Mouse (Mus musculus): ENCODE data around the gene Paqr4. TPM values are rescaled to one million over a fixed set of nuclear protein-coding genes. Genes with fewer than 3 reads are reported as not detected.

The Paqr4 gene
- total and polyA plus RNA-seq, 2 experiments from 2014 or later, result 13.6 to 21.7 TPM

GRCm38 (mm10) chr17:23725477-23725876, 15.2 kb downstream of the Paqr4 start:
- H3K9ac ChIP-seq (replicated peaks; ENCODE audit: low read depth, low read length), result peak overlapping the region; percentile 49; the same call in 1 of the 2 replicates

GRCm38 (mm10) chr17:23722376-23723125, 18.1 kb downstream of the Paqr4 start, which contains the start of gene 1520401A03Rik:
Gene 1520401A03Rik, minus strand, starts transcription at chr17:23722783.
- no peak for TF ChIP-seq EP300 (IDR thresholded peaks at IDR 0.05; ENCODE audit: low read depth)
- TF ChIP-seq CTCF (IDR thresholded peaks at IDR 0.05; ENCODE audit: low read depth), result no peak
- Histone ChIP-seq H3K27me3 (ENCODE audit: control insufficient read depth, insufficient read depth, low read length) (no peaks in the 10 kb centered on the region), H3K36me3 (replicated peaks; ENCODE audit: control insufficient read depth, insufficient read depth, low read length) (no peaks in the 10 kb centered on the region), H3K4me3 (ENCODE audit: low read depth, low read length) (no peak within 1 kb of the TSS), H3K9me3 (replicated peaks; ENCODE audit: control insufficient read depth, low read length) (no peaks in the 10 kb centered on the region), H3K9ac (replicated peaks; ENCODE audit: low read depth, low read length) (no peak within 1 kb of the TSS), H3K4me1 (ENCODE audit: control insufficient read depth, insufficient read depth) (peaks cover 6% of the 10 kb centered on the region; the same call in 1 of the 2 replicates), H3K4me2 (ENCODE audit: low read depth, low read length) (no peak within 1 kb of the TSS), H3K27ac (ENCODE audit: low read depth) (no peak within 1 kb of the TSS)
- DNase-seq (ENCODE audit: low spot score), result no peak
- ATAC-seq (ENCODE audit: insufficient read depth, low read depth), result no peak
- WGBS, result 48% methylated on average over 7 of the region's 7 CpGs

More at GRCm38 (mm10) chr17:23725477-23725876, 15.2 kb downstream of the Paqr4 start:
- Histone ChIP-seq H3K36me3 (replicated peaks; ENCODE audit: control insufficient read depth, insufficient read depth, low read length) (no peaks in the 10 kb centered on the region), H3K4me2 (ENCODE audit: low read depth, low read length) (peak overlapping the region; percentile 95), H3K4me3 (ENCODE audit: low read depth, low read length) (peak overlapping the region; percentile 90; the same call in 1 of the 2 replicates), H3K27ac (ENCODE audit: low read depth) (no peak overlapping the region), H3K9me3 (replicated peaks; ENCODE audit: control insufficient read depth, low read length) (no peaks in the 10 kb centered on the region), H3K27me3 (ENCODE audit: control insufficient read depth, insufficient read depth, low read length) (no peaks in the 10 kb centered on the region), H3K4me1 (ENCODE audit: control insufficient read depth, insufficient read depth) (peaks cover 6% of the 10 kb centered on the region; the same call in 1 of the 2 replicates)
- TF ChIP-seq EP300 (IDR thresholded peaks at IDR 0.05; ENCODE audit: low read depth) (no peak), CTCF (IDR thresholded peaks at IDR 0.05; ENCODE audit: low read depth) (no peak)
- DNase-seq (ENCODE audit: low spot score) (no peak), ATAC-seq (ENCODE audit: insufficient read depth, low read depth) (no peak)
- WGBS, result 58% methylated on average over 4 of the region's 4 CpGs

GRCm38 (mm10) chr17:23721886-23722285, 18.8 kb downstream of the Paqr4 start:
- WGBS, result 84% methylated on average over 2 of the region's 2 CpGs
- no peak overlapping the region for H3K9ac ChIP-seq (replicated peaks; ENCODE audit: low read depth, low read length)
- DNase-seq (ENCODE audit: low spot score), result no peak
- no peak for TF ChIP-seq EP300 (IDR thresholded peaks at IDR 0.05; ENCODE audit: low read depth)
- TF ChIP-seq CTCF (IDR thresholded peaks at IDR 0.05; ENCODE audit: low read depth), result no peak
- no peaks in the 10 kb centered on the region for H3K9me3 ChIP-seq (replicated peaks; ENCODE audit: control insufficient read depth, low read length)
- no peak overlapping the region for H3K27ac ChIP-seq (ENCODE audit: low read depth)
- no peak overlapping the region for H3K4me3 ChIP-seq (ENCODE audit: low read depth, low read length)
- no peak overlapping the region for H3K4me2 ChIP-seq (ENCODE audit: low read depth, low read length)
- ATAC-seq (ENCODE audit: insufficient read depth, low read depth), result no peak
- no peaks in the 10 kb centered on the region for H3K36me3 ChIP-seq (replicated peaks; ENCODE audit: control insufficient read depth, insufficient read depth, low read length)
- peaks cover 6% of the 10 kb centered on the region; the same call in 1 of the 2 replicates for H3K4me1 ChIP-seq (ENCODE audit: control insufficient read depth, insufficient read depth)
- H3K27me3 ChIP-seq (ENCODE audit: control insufficient read depth, insufficient read depth, low read length), result no peaks in the 10 kb centered on the region

- ATAC-seq (ENCODE audit: insufficient read depth, low read depth) (no peak), DNase-seq (ENCODE audit: low spot score) (no peak)
- no peaks in the 10 kb centered on the region for H3K9me3 ChIP-seq (replicated peaks; ENCODE audit: control insufficient read depth, low read length)
- TF ChIP-seq CTCF (IDR thresholded peaks at IDR 0.05; ENCODE audit: low read depth) (no peak), EP300 (IDR thresholded peaks at IDR 0.05; ENCODE audit: low read depth) (no peak)
- no peak overlapping the region for H3K4me2 ChIP-seq (ENCODE audit: low read depth, low read length)
- WGBS, result 31% methylated on average over 1 of the region's 1 CpGs
- H3K4me1 ChIP-seq (ENCODE audit: control insufficient read depth, insufficient read depth), result no peaks in the 10 kb centered on the region
- H3K9ac ChIP-seq (replicated peaks; ENCODE audit: low read depth, low read length), result no peak overlapping the region
- no peak overlapping the region for H3K4me3 ChIP-seq (ENCODE audit: low read depth, low read length)
- H3K36me3 ChIP-seq (replicated peaks; ENCODE audit: control insufficient read depth, insufficient read depth, low read length), result no peaks in the 10 kb centered on the region
- no peaks in the 10 kb centered on the region for H3K27me3 ChIP-seq (ENCODE audit: control insufficient read depth, insufficient read depth, low read length)
- no peak overlapping the region for H3K27ac ChIP-seq (ENCODE audit: low read depth)
Observed at GRCm38 (mm10) chr17:23719455-23719854, 21.2 kb downstream of the Paqr4 start.

GRCm38 (mm10) chr17:23717003-23717402, 23.7 kb downstream of the Paqr4 start:
- H3K27ac ChIP-seq (ENCODE audit: low read depth), result no peak overlapping the region
- H3K27me3 ChIP-seq (ENCODE audit: control insufficient read depth, insufficient read depth, low read length), result no peaks in the 10 kb centered on the region
- H3K4me2 ChIP-seq (ENCODE audit: low read depth, low read length), result no peak overlapping the region
- DNase-seq (ENCODE audit: low spot score), result no peak
- TF ChIP-seq CTCF (IDR thresholded peaks at IDR 0.05; ENCODE audit: low read depth) (no peak), EP300 (IDR thresholded peaks at IDR 0.05; ENCODE audit: low read depth) (no peak)
- no peak overlapping the region for H3K9ac ChIP-seq (replicated peaks; ENCODE audit: low read depth, low read length)
- no peak for ATAC-seq (ENCODE audit: insufficient read depth, low read depth)
- no peaks in the 10 kb centered on the region for H3K4me1 ChIP-seq (ENCODE audit: control insufficient read depth, insufficient read depth)
- WGBS, result 64% methylated on average over 2 of the region's 2 CpGs
- no peaks in the 10 kb centered on the region for H3K36me3 ChIP-seq (replicated peaks; ENCODE audit: control insufficient read depth, insufficient read depth, low read length)
- no peaks in the 10 kb centered on the region for H3K9me3 ChIP-seq (replicated peaks; ENCODE audit: control insufficient read depth, low read length)
- no peak overlapping the region for H3K4me3 ChIP-seq (ENCODE audit: low read depth, low read length)

Measured in heart, postnatal 0 days (tissue).